Mouse (Mus musculus) cerebellum, postnatal 25 days (tissue): ENCODE measurements around the gene Timm44.
A peak's percentile ranks its signal among the peaks of the same experiment; 100 is the strongest.

Source experiments
- DNase-seq, 2 experiments: peaks; one replicate each; pipeline ENCODE4 v3.0.0; 2021; ENCODE audit warnings: mixed read lengths in 2 of 2

Timm44 gene

GRCm38 (mm10) chr8:4237814-4238433 is 37.8 kb downstream of the Timm44 start:
- no peak for DNase-seq

- no peak for DNase-seq
Measured at GRCm38 (mm10) chr8:4230612-4231351, 44.9 kb downstream of the Timm44 start.

GRCm38 (mm10) chr8:4229784-4230183 is 45.9 kb downstream of the Timm44 start:
- DNase-seq, result no peak

- DNase-seq, result no peak
Measured at GRCm38 (mm10) chr8:4227919-4228318, 47.8 kb downstream of the Timm44 start.

GRCm38 (mm10) chr8:4226739-4227347 is 48.9 kb downstream of the Timm44 start, which contains the start of gene Lrrc8e:
Gene Lrrc8e, plus strand, starts transcription at chr8:4226827.
- DNase-seq, result peak in 1 of 2 experiments; percentile 10

GRCm38 (mm10) chr8:4226323-4226722 is 49.4 kb downstream of the Timm44 start:
- DNase-seq, result peak in 1 of 2 experiments; percentile 3

- DNase-seq, result no peak
Measured at GRCm38 (mm10) chr8:4222059-4222458, 53.7 kb downstream of the Timm44 start.

- no peak for DNase-seq
Measured at GRCm38 (mm10) chr8:4219617-4220016, 56.1 kb downstream of the Timm44 start.

- DNase-seq, result peak; percentile 78 to 79
Measured at GRCm38 (mm10) chr8:4216791-4217621, 58.7 kb downstream of the Timm44 start, which contains the start of gene Prr36. Gene Prr36, minus strand, starts transcription at chr8:4217459.

GRCm38 (mm10) chr8:4216296-4216695 is 59.4 kb downstream of the Timm44 start:
- DNase-seq, result peak in 1 of 2 experiments; percentile 44

GRCm38 (mm10) chr8:4214006-4214980 is 61.4 kb downstream of the Timm44 start:
- DNase-seq, result no peak

- DNase-seq, result peak in 1 of 2 experiments; percentile 42
Measured at GRCm38 (mm10) chr8:4213210-4214005, 62.3 kb downstream of the Timm44 start.

GRCm38 (mm10) chr8:4212809-4213209 is 62.9 kb downstream of the Timm44 start:
- DNase-seq, result peak; percentile 35 to 40

- DNase-seq, result no peak
Measured at GRCm38 (mm10) chr8:4211097-4211496, 64.6 kb downstream of the Timm44 start.
